Mouse (Mus musculus) liver, embryonic 14.5 days (tissue): Measurements from ENCODE around the gene Gm8362.
"Not testable (repeated sequence)": the region's sequence is repeated elsewhere in the genome, so short reads cannot be mapped to it uniquely, and the experiment has no call there.

Experiments
- CTCF ChIP-seq: IDR thresholded peaks from 2 replicates; pipeline ENCODE4 v1.5.1; 2016; ENCODE audit warnings: antibody characterized with exemption, low read depth, control low read depth
- EP300 ChIP-seq: IDR thresholded peaks from 2 replicates; pipeline ENCODE4 v1.6.1; 2016; ENCODE audit warnings: antibody characterized with exemption, low read depth

- not testable (repeated sequence) for TF ChIP-seq CTCF, EP300
Observed at GRCm38 (mm10) chr14:6720151-6720550, 54.1 kb downstream of the Gm8362 start, which contains the start of gene Gm8050.
